Mouse (Mus musculus) limb, embryonic 14.5 days (tissue): ENCODE data around the gene Pde10a. TPM values are rescaled to one million over a fixed set of nuclear protein-coding genes. Genes with fewer than 3 reads are reported as not detected.
A peak's percentile ranks its signal among the peaks of the same experiment; 100 is the strongest.

Experiments used
- ATAC-seq: fragments of 200-750 bp; cut with Nextera tagmentation; 2 replicates; pipeline ENCODE4 v1.8.0; 2017; ENCODE audit warnings: low read depth, moderate number of reproducible peaks, moderate TSS enrichment; ENCODE audit not compliant: low FRiP score
- DNase-seq: peaks from one replicate; pipeline ENCODE4 v3.0.0-alpha.2; 2015; ENCODE audit warnings: low spot score
- H3K27ac ChIP-seq: fragments of 300-500 bp; sonication (generic); replicated peaks from 2 replicates; pipeline ENCODE4 v1.5.1; 2014; ENCODE audit warnings: low read depth, mild to moderate bottlenecking, low read length, moderate library complexity, mixed read lengths
- H3K27me3 ChIP-seq: fragments of 300-500 bp; sonication (generic); 2 replicates; pipeline ENCODE4 v1.6.1; 2014; ENCODE audit warnings: low read length, mixed read lengths; ENCODE audit not compliant: control insufficient read depth, insufficient read depth
- H3K36me3 ChIP-seq: fragments of 300-500 bp; sonication (generic); 2 replicates; pipeline ENCODE4 v1.6.1; 2014; ENCODE audit warnings: mild to moderate bottlenecking, low read length, moderate library complexity, mixed read lengths; ENCODE audit not compliant: control insufficient read depth, insufficient read depth
- H3K4me1 ChIP-seq: fragments of 300-500 bp; sonication (generic); 2 replicates; pipeline ENCODE4 v1.6.1; 2014; ENCODE audit warnings: antibody characterized with exemption, low read length, mixed read lengths; ENCODE audit not compliant: control insufficient read depth, insufficient read depth
- H3K4me2 ChIP-seq: fragments of 300-500 bp; sonication (generic); replicated peaks from 2 replicates; pipeline ENCODE4 v1.6.1; 2014; ENCODE audit warnings: low read depth, mild to moderate bottlenecking, low read length, moderate library complexity; ENCODE audit not compliant: severe bottlenecking
- H3K4me3 ChIP-seq: fragments of 300-500 bp; sonication (generic); replicated peaks from 2 replicates; pipeline ENCODE4 v1.5.1; 2014; ENCODE audit warnings: low read length
- H3K9ac ChIP-seq: fragments of 300-500 bp; sonication (generic); 2 replicates; pipeline ENCODE4 v1.6.1; 2014; ENCODE audit warnings: mild to moderate bottlenecking, low read depth, low read length, moderate library complexity; ENCODE audit not compliant: severe bottlenecking
- H3K9me3 ChIP-seq: fragments of 300-500 bp; sonication (generic); 2 replicates; pipeline ENCODE4 v1.6.1; 2016; ENCODE audit warnings: low read length; ENCODE audit not compliant: control insufficient read depth
- POLR2A ChIP-seq: fragments of 200-500 bp; IDR thresholded peaks from 2 replicates; pipeline ENCODE4 v1.8.0; 2012; ENCODE audit warnings: inconsistent platforms, mild to moderate bottlenecking, moderate library complexity, borderline replicate concordance; ENCODE audit not compliant: insufficient read depth, insufficient read length; ENCODE audit errors: extremely low read depth
- WGBS: fragments of 180-500 bp; shearing (Covaris S2); extraction: QIAGEN DNeasy Blood & Tissue Kit; methylation state at CpG from one replicate; pipeline ENCODE4 v1.1.7; 2014; 5-methylcytosine and 5-hydroxymethylcytosine counted together
- polyA plus RNA-seq, 2 experiments: library from polyadenylated mRNA; depleted of rRNA in 1 of 2; stranded (reverse) in 1 of 2; unstranded in 1 of 2; fragments of >200 nt; fragmentation: Nextera tagmentation in 1 of 2; extraction: Ambion mirVana in 1 of 2; gene quantifications; 2 replicates each; pipeline versions ENCODE4 v1.2.1 to v1.2.3; 2012 to 2014

Gene Pde10a
- polyA plus RNA-seq, 2 experiments, result 3.8 to 5.0 TPM

DNA sequence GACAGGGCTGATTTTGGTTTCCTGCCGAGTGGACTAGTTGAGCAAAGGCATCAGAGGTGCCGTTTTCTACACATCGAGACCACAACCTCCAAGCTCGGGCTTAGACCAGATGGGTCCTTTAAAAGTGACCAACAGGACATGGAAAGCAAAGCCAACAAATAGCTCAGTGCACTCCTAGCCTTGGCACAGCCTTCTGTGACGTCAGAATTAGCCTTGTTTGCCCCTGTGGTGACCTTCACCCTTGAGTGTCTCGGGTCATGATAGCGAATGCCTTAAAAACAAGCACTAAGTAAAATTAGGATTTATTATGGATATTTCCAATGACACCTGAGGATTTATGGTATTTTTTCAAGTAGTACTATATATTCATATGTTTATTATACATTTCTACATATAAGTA, 267.4 kb downstream of the Pde10a start:
- Histone ChIP-seq H3K4me3 (no peak overlapping the region), H3K36me3 (no peaks in the 10 kb centered on the region), H3K27me3 (0 out of 2 replicates have a peak, but pooled peaks cover 3% of the 10 kb centered on the region), H3K9me3 (no peaks in the 10 kb centered on the region), H3K9ac (no peak overlapping the region), H3K27ac (no peak overlapping the region), H3K4me1 (no peaks in the 10 kb centered on the region), H3K4me2 (no peak overlapping the region)
- DNase-seq (no peak), ATAC-seq (no peak)
- no peak for TF ChIP-seq POLR2A
- WGBS, result 62% methylated on average over 7 of the region's 7 CpGs

GRCm38 (mm10) chr17:8797624-8798023, 272.5 kb downstream of the Pde10a start:
- H3K9ac ChIP-seq, result no peak overlapping the region
- no peak for ATAC-seq
- no peak overlapping the region for H3K4me2 ChIP-seq
- DNase-seq, result no peak
- 24% methylated on average over 2 of the region's 2 CpGs for WGBS
- peaks cover 39% of the 10 kb centered on the region for H3K27me3 ChIP-seq
- H3K4me1 ChIP-seq, result peaks cover 14% of the 10 kb centered on the region
- no peak for TF ChIP-seq POLR2A
- H3K36me3 ChIP-seq, result no peaks in the 10 kb centered on the region
- no peaks in the 10 kb centered on the region for H3K9me3 ChIP-seq
- no peak overlapping the region for H3K4me3 ChIP-seq
- H3K27ac ChIP-seq, result no peak overlapping the region

DNA sequence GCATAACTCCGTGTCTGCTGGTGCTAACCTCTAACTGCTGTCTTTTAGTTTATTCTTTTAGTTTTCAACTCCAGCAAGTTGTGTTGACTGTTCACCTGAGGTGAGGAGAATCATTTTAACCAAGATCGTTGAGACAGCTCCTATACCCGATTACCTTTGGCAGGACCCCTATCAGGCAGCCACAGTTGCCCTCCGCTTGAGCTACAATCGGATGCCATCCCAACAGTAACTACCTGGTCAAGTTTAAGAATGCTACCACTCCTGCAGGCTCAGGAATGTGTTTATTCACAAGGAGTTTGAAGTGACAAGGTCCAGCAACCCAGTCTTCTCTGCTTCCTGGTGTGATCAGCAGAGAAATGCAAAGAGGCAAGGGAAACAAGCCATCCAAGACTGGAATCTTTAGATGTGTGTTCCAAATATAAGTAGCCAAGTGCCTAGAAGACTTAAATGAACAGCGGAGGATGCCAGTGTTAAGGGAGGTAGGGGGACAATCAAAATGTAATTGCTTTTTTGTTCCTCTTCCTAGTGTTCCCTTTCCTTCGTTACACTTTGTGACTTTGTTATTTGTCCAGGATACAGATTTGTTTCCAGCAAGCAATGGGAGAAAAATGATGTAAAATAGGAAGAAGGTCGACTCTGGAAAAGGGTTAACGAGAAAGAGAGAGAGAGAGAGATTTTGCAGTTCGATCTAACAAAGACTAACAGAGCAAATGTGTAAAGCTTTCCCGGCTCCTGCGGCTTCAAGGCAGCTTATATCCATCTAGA, 273.5 kb downstream of the Pde10a start:
- no peak overlapping the region for H3K9ac ChIP-seq
- H3K36me3 ChIP-seq, result no peaks in the 10 kb centered on the region
- no peak overlapping the region for H3K4me2 ChIP-seq
- H3K27me3 ChIP-seq, result peaks cover 50% of the 10 kb centered on the region
- peaks cover 14% of the 10 kb centered on the region for H3K4me1 ChIP-seq
- no peaks in the 10 kb centered on the region for H3K9me3 ChIP-seq
- no peak for ATAC-seq
- DNase-seq, result peak; percentile 25
- H3K4me3 ChIP-seq, result no peak overlapping the region
- TF ChIP-seq POLR2A, result no peak
- 4% methylated on average over 12 of the region's 12 CpGs for WGBS
- no peak overlapping the region for H3K27ac ChIP-seq

DNA sequence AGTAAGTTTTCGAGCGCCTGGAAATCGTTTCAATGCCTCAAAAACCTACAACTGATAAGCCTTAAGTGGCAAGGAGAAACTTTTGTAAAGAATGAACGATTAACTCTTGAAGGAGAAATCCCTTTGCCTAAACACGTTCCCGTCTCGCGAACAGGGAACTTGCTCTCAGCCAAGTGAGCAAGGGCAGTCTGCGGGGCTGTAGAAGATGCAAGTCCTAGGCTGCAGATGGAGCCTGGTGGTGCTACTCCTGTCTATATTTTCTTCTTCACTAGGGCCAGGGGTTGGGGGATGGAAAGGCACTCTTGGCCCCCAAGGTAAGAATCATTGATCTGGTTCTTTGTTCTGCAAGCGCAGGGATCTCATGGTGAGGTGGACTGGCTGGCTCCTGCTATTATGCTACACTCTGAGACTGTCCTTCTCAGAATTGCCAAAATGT, 274.1 kb downstream of the Pde10a start:
- peaks cover 56% of the 10 kb centered on the region for H3K27me3 ChIP-seq
- no peak for DNase-seq
- H3K36me3 ChIP-seq, result no peaks in the 10 kb centered on the region
- H3K4me3 ChIP-seq, result no peak overlapping the region
- 2% methylated on average over 10 of the region's 10 CpGs for WGBS
- H3K9ac ChIP-seq, result no peak overlapping the region
- no peak for TF ChIP-seq POLR2A
- H3K4me1 ChIP-seq, result peaks cover 14% of the 10 kb centered on the region
- ATAC-seq, result no peak
- H3K9me3 ChIP-seq, result no peaks in the 10 kb centered on the region
- H3K4me2 ChIP-seq, result no peak overlapping the region
- no peak overlapping the region for H3K27ac ChIP-seq

GRCm38 (mm10) chr17:8799914-8800420, 274.8 kb downstream of the Pde10a start:
- no peaks in the 10 kb centered on the region for H3K9me3 ChIP-seq
- H3K36me3 ChIP-seq, result no peaks in the 10 kb centered on the region
- WGBS, result under 1% methylated on average over 15 of the region's 15 CpGs
- TF ChIP-seq POLR2A, result no peak
- peaks cover 57% of the 10 kb centered on the region for H3K27me3 ChIP-seq
- DNase-seq (peak; percentile 12), ATAC-seq (no peak)
- H3K4me1 ChIP-seq, result peaks cover 14% of the 10 kb centered on the region
- peak overlapping the region; percentile 68; the same call in 1 of the 2 replicates for H3K4me3 ChIP-seq
- no peak overlapping the region for H3K9ac ChIP-seq
- peak overlapping the region; percentile 95 for H3K4me2 ChIP-seq
- H3K27ac ChIP-seq, result no peak overlapping the region
